Mouse (Mus musculus) intestine, postnatal 0 days (tissue): ENCODE measurements around the gene Med12. TPM values are rescaled to one million over a fixed set of nuclear protein-coding genes. Genes with fewer than 3 reads are reported as not detected.

Experiments used
- ATAC-seq: fragments of 200-750 bp; cut with Nextera tagmentation; 2 replicates; pipeline ENCODE4 v1.8.0; 2017; ENCODE audit warnings: mild to moderate bottlenecking, moderate TSS enrichment, moderate library complexity
- H3K27ac ChIP-seq: fragments of 300-500 bp; sonication (generic); 2 replicates; pipeline ENCODE4 v1.5.1; 2014; ENCODE audit warnings: mild to moderate bottlenecking, low read depth, low read length, moderate library complexity
- H3K27me3 ChIP-seq: fragments of 300-500 bp; sonication (generic); replicated peaks from 2 replicates; pipeline ENCODE4 v1.6.1; 2014; ENCODE audit warnings: low read length, mixed read lengths; ENCODE audit not compliant: control insufficient read depth, insufficient read depth
- H3K36me3 ChIP-seq: fragments of 300-500 bp; sonication (generic); 2 replicates; pipeline ENCODE4 v1.6.1; 2014; ENCODE audit warnings: mild to moderate bottlenecking, moderate library complexity; ENCODE audit not compliant: control insufficient read depth, insufficient read depth
- H3K4me1 ChIP-seq: fragments of 300-500 bp; sonication (generic); replicated peaks from 2 replicates; pipeline ENCODE4 v1.6.1; 2014; ENCODE audit warnings: antibody characterized with exemption, low read length, mixed read lengths; ENCODE audit not compliant: control insufficient read depth, insufficient read depth
- H3K4me2 ChIP-seq: fragments of 300-500 bp; sonication (generic); replicated peaks from 2 replicates; pipeline ENCODE4 v1.6.1; 2014; ENCODE audit warnings: low read depth, mild to moderate bottlenecking, moderate library complexity
- H3K4me3 ChIP-seq: fragments of 300-500 bp; sonication (generic); 2 replicates; pipeline ENCODE4 v1.5.1; 2014; ENCODE audit warnings: low read depth, low read length
- H3K9ac ChIP-seq: fragments of 300-500 bp; sonication (generic); 2 replicates; pipeline ENCODE4 v1.6.1; 2014; ENCODE audit warnings: mild to moderate bottlenecking, low read depth, low read length
- H3K9me3 ChIP-seq: fragments of 300-500 bp; sonication (generic); 2 replicates; pipeline ENCODE4 v1.6.1; 2016; ENCODE audit warnings: mixed run types; ENCODE audit not compliant: control insufficient read depth
- CTCF ChIP-seq: sonication (generic); IDR thresholded peaks from 2 replicates; pipeline ENCODE4 v1.5.1; 2016; ENCODE audit warnings: low read depth, mild to moderate bottlenecking, control low read depth, antibody characterized with exemption, moderate library complexity
- WGBS: fragments of 180-500 bp; shearing (Covaris S2); extraction: QIAGEN DNeasy Blood & Tissue Kit; methylation state at CpG from one replicate; pipeline ENCODE4 v1.1.7; 2014; 5-methylcytosine and 5-hydroxymethylcytosine counted together
- polyA plus RNA-seq: library from polyadenylated mRNA; unstranded; fragments of >200 nt; fragmentation: Nextera tagmentation; extraction: Ambion mirVana; gene quantifications from 2 replicates; pipeline ENCODE4 v1.2.1, GENCODE M21; 2015

Gene Med12
- polyA plus RNA-seq, 1 experiment from 2014 or later: 13.9 TPM

DNA sequence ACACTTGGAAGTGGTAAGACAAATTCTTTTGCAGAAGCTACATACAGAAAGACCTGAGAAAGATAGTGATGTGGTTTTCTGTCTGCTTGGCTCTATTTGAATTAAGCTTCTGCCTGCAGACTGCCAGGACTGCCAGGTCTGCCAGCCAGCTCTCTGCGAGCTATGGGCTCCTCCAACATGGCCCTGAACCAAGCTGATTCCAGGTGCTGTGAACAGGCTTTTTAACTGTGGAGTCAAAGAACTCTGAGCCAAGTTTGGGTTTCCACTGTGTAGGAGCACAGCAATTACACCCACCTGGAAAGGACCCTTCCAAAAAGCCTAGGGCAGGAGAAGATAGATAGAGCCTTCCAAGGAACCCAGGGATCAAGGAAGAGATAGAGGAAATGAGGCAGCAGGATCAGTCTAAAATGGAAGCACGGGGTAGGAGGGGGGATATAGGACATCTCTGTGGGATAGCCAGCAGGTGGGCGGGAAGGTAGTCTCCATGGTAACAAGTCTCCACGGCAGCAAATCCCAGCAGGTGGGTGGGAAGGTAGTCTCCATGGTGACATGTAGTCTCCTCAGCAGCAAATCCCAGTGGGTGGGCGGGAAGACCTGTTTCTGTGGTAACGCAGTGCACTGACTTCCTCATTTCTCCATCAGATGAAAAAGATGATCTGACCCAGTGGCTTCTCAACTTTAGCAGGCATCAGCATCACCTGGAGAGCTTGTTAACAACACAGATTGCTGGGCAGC is 40.0 kb downstream of the Med12 start:
- Histone ChIP-seq H3K4me2 (no peak overlapping the region), H3K9ac (no peak overlapping the region), H3K4me1 (no peaks in the 10 kb centered on the region), H3K36me3 (no peaks in the 10 kb centered on the region), H3K9me3 (no peaks in the 10 kb centered on the region), H3K4me3 (no peak overlapping the region), H3K27ac (no peak overlapping the region), H3K27me3 (no peaks in the 10 kb centered on the region)
- 56% methylated on average over 6 of the region's 6 CpGs for WGBS
- no peak for TF ChIP-seq CTCF
- no peak for ATAC-seq

DNA sequence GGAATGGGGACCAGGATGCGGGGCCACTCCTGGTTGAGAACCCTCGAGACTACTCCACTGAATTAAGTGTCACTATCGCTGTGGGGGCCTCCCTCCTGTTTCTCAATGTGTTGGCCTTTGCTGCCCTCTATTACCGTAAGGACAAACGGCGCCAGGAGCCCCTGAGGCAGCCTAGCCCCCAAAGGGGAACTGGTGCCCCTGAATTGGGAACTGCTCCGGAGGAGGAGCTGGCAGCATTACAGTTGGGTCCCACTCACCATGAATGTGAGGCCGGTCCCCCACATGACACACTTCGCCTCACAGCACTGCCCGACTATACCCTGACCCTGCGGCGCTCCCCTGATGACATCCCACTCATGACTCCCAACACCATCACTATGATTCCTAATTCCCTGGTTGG is 45.9 kb downstream of the Med12 start:
- Histone ChIP-seq H3K36me3 (no peaks in the 10 kb centered on the region), H3K4me2 (no peak overlapping the region), H3K27me3 (no peaks in the 10 kb centered on the region), H3K4me1 (no peaks in the 10 kb centered on the region), H3K27ac (no peak overlapping the region), H3K4me3 (no peak overlapping the region), H3K9me3 (no peaks in the 10 kb centered on the region), H3K9ac (no peak overlapping the region)
- TF ChIP-seq CTCF: no peak
- WGBS: 94% methylated on average over 12 of the region's 12 CpGs
- ATAC-seq: no peak

DNA sequence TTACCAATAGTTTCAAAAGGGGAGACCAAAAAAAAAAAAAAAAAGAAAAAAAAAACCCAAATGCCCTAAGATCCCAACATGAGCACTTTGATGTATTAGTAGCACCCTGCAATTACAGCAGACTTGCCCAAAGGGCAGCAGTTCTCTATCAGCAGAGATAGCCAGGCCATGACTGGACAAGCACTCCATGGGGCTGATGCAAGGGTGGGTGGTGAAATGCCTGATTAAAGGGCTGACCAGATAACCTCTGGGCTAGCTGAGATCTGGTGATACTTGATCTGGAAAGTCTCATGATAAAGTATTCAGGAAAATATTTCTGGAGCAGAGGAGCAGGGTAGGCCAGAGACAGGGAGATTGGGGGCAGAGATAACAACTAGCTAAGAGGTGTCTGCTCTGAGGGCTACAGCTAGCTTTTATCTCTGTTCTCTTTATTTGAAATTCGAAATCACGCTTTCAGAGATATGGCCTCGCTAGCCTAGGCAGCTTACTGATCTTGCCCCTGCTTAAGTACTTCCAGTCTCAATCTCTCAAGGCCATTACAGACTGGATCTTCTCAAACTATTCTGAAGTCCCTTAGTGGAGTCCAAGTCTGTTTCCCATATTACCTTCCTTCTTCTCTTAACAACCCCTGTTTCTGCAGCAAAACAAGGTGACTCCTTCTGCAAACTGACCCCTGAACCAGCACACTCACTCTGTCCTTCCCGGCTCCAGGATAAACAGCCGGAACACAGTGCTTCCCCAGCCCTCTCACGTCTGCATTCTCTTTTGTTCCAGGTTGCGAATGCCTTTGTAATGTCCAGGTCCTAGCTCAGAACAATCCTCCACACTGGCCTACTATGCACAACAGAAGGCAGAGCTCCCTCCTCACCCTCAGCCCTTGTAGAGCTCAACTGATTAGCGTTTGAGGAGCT is 52.4 kb downstream of the Med12 start:
- H3K9ac ChIP-seq: no peak overlapping the region
- no peaks in the 10 kb centered on the region for H3K4me1 ChIP-seq
- H3K9me3 ChIP-seq: no peaks in the 10 kb centered on the region
- H3K27ac ChIP-seq: no peak overlapping the region
- no peaks in the 10 kb centered on the region for H3K36me3 ChIP-seq
- 37% methylated on average over 8 of the region's 8 CpGs for WGBS
- no peak for ATAC-seq
- H3K27me3 ChIP-seq: no peaks in the 10 kb centered on the region
- TF ChIP-seq CTCF: no peak
- no peak overlapping the region for H3K4me2 ChIP-seq
- no peak overlapping the region for H3K4me3 ChIP-seq

DNA sequence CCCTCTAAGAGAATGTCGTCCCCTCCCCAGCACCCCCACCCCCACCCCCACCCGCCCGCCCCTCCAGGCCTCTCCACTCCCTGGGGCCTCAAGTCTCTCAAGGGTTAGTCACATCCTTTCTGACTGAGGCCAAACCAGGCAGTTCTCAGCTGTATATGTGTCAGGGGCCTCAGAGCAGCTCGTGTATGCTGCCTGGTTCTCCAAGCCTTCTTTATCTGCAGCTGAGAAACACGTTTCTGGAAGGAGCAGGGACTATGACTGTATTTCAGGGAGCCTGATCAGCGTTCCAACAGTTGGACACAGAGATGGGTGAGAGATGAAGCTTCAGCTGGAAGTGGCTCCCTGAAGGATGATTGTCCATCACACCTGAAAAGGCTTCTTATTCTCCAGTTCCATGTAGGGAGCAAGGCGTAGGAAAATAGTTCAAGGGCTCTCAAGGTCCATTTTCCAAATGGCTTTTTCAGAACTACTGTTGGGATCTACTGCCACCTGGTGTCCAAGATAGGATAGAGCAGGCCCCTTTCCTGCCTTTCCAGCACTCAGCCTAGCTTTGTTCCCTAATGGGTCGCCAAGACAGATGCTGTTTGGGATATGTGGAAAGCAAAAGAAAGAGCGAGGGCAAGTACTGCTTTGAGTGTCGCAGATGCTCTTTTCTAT is 55.7 kb downstream of the Med12 start:
- no peak for ATAC-seq
- WGBS: 19% methylated on average over 10 of the region's 10 CpGs
- no peaks in the 10 kb centered on the region for H3K36me3 ChIP-seq
- no peak overlapping the region for H3K4me3 ChIP-seq
- H3K9ac ChIP-seq: no peak overlapping the region
- no peaks in the 10 kb centered on the region for H3K4me1 ChIP-seq
- no peaks in the 10 kb centered on the region for H3K9me3 ChIP-seq
- H3K4me2 ChIP-seq: no peak overlapping the region
- H3K27ac ChIP-seq: no peak overlapping the region
- no peaks in the 10 kb centered on the region for H3K27me3 ChIP-seq
- peak; percentile 87 for TF ChIP-seq CTCF

DNA sequence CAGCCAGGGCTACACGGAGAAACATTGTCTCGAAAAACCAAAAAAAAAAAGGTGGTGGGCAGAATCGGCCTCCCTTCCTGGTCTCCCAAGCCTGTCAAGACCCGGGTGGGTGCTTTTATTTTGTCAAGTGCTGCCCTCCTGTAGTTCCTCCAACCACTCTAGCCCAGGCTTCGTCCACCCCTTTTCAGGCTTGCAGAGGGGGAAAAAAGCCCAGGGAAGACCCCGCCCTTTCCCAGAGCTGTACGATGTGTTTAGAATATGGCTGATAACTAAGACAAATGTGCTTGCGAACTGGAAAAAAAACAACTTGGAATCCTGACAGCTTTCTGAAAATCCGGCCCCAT is 58.2 kb downstream of the Med12 start:
- Histone ChIP-seq H3K4me1 (no peaks in the 10 kb centered on the region), H3K9me3 (no peaks in the 10 kb centered on the region), H3K36me3 (no peaks in the 10 kb centered on the region), H3K9ac (0 out of 2 replicates have a peak overlapping the region, but pooled peaks have one; percentile 2), H3K4me2 (peak overlapping the region; percentile 55), H3K4me3 (peak overlapping the region; percentile 4; the same call in 1 of the 2 replicates), H3K27ac (peak overlapping the region; percentile 67), H3K27me3 (no peaks in the 10 kb centered on the region)
- peak; percentile 11; the same call in 1 of the 2 replicates for ATAC-seq
- TF ChIP-seq CTCF: no peak
- WGBS: 41% methylated on average over 9 of the region's 9 CpGs
